Mouse (Mus musculus): Measurements from ENCODE around the gene Plekhm1.

DNA sequence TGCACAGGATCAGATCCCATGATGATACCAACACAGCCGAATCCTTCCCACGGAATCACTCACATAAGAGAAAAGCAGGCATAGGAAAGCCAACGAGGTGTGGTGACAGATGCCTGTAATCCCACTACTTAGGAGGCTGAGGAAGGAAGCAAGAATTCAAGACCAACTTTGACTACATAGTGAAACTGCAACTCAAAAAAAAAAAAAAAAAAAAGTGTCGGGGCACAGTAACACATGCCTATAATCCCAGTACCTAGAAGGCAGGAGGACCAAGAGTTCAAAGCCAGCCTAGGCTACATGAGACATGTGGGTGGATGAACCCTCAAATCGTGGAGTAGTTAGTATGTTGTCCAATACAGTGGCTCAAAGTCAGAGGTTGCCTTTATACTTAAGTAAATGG, 36.7 kb downstream of the Plekhm1 start:
- no peak for TF ChIP-seq POLR2A (IDR thresholded peaks at IDR 0.05; ENCODE audit: borderline replicate concordance, control insufficient read depth, low read depth, low read length)
- TF ChIP-seq CTCF (IDR thresholded peaks at IDR 0.05; ENCODE audit: control insufficient read depth, insufficient read depth, low read length) = no peak

Data from bone marrow, adult 2 months (tissue).